Mouse (Mus musculus): Measurements from ENCODE around the gene Dcaf6.

- no peak for TF ChIP-seq CTCF (IDR thresholded peaks at IDR 0.05; ENCODE audit: control insufficient read depth, insufficient read depth, insufficient replicate concordance, low read depth, low read length)
- no peak for TF ChIP-seq POLR2A (IDR thresholded peaks at IDR 0.05; ENCODE audit: control insufficient read depth, low read depth, low read length)
Measured at GRCm38 (mm10) chr1:165469717-165470116, 9.4 kb upstream of the Dcaf6 start.
